Mouse (Mus musculus) cerebellum, adult 11 months (tissue): ENCODE measurements around the gene Ube2e1.
"Not testable (repeated sequence)": the region's sequence is repeated elsewhere in the genome, so short reads cannot be mapped to it uniquely, and the experiment has no call there.

Source experiments
- DNase-seq: peaks from one replicate; pipeline ENCODE4 v3.0.0; 2022

Ube2e1 gene

DNA sequence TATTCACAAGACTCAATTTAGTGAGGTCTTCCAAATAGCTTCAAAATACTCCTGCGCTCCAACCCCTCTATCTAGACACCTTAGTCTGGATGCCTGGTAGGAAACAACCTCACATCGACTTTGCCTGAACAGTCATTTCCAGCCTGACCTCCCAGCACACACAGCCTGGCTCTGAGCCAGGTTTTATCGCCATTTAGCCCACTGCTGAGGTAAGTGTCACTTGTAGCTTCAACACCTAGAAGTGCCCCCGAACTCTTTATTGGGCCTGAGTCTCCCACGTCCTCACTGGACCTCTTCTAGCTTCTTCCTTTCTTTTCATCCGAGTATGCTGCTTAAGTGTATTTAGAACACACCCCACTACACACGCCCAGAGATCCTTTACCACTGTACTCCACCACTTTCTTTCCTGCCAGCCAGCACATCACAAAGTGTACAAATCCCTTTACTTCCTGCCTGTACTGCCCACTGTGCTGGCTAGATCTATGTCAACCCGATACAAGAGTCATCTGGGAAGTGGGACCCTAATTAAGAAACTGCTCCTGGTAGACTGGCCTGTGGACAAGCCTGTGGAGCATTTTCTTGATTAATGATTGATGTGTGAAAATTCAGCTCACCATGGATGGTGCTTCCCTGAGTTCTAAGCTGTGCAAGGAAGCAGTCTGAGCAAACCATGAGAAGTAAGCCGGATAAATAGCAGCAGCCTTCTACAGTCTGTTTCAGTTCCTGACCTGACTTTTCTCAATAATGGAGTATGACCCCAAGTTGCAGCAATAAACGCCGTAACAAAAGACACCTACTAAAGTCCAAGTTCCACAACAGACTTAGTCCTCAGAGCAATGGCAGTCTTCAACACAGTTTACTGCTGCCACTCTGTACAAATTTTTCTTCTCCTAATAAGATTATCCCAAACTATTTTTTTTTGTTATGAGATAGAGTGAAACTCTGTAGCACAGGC lies 13.9 kb downstream of the Ube2e1 start:
- DNase-seq, result no peak

DNA sequence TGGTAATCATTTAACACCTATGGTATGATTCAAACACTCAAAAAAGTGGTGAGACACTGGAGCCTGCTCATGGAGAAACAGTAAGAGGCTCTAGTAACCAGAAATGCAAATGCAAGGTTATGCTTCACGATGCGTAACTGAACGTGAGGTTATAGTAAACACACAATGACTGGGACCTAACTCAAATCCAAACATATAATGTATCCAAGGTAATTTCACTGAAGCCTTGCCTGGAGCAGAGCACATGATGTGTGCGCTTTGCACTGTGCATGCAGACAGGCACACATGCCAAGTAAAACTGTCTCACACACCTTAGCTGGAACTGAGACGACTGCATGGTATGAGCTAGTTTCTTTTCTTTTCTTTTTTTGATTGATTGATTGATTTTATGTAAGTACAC lies 27.5 kb downstream of the Ube2e1 start:
- no peak for DNase-seq

DNA sequence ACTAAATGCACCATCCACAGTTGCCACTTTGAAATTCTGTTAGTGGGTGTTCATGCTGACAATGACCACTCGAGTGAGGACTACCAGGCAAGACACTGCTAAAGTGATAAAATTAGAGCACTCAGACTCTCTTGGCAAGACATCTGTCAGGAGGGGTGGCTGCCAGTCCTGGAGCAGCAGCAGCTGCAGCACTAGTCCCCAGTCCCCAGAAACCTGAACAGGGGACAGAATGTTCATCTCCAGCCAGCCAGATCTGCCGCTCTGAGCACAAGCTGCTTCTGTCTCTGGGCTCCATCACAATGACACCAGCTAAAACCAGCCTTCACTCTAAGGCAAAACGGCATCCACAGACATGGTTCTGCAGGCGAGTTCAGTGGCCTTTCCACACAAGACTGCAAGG lies 28.4 kb downstream of the Ube2e1 start:
- peak; percentile 15 for DNase-seq

DNA sequence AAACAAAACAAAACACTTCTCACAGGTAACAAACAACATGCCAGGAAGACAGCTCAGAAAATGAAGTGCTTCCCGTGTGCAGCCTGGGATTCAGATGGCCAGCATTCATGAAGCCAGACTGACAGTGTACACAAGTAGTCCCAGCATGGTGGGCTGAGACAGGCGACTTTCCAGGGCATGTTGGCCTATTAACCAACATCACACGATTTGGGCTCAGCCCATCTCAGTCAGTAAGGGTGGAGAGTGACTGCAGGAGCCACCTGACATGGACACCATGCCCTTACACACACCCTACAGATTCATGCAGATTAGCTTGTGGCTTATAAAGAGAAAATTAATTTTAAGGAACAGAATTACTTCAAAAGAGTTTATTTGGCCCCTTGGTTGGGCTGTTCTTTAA lies 28.9 kb downstream of the Ube2e1 start:
- DNase-seq, result no peak

DNA sequence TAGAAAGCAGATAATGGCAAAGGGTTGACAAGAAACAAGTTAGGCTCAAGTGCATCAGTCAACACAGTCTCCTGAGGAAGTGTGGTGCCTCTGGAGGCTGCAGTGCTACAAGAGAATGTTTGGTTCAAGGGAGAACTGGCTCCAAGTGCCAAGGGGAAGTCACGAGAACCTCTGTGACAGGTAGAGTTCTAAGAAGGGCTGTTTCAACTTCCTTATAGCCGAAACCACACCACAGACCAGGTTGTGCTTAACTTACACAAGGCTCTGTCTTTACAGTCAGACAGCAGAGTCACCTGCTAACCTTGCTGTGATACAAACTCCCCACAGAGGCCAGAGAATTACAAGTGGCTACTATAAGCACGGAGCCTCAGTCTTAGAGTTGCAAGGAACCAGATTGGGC lies 30.1 kb downstream of the Ube2e1 start:
- no peak for DNase-seq

DNA sequence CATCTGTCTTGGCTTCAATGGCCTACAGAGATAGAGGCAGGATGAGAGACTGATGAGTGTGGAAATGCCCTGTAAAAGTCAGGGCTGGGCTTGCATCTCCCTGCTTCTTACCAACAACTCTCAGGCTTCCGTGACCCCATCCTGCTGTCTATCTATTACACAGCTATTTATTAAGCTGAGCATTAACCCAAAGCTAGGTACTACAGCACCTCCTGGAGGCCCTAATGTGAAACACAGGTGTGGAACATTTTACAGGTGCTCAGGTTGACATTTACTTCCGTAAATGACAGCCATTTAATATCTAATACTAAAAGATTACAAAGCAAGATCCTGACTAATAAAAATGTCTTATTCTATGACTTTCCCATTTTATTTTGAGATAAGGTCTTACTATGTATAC lies 31.0 kb downstream of the Ube2e1 start:
- DNase-seq, result no peak

DNA sequence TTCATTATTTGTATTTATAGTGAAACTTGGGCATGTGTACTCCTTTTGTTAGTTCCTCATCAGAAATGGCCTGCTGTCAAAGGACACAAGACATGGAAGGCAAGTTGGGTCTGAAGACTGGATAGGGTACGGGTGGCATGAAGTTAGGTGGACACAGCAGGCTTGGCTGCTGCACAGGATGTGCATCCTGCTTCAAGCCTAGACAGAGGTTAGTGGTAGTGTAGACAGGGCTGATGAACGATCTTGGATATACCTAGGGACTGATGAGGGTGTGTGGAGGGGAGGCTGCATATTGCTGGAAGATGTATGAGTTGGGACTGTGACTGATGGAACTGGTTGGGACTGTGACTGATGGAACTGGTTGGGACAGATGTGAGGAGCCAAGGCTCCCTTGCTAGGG lies 32.8 kb downstream of the Ube2e1 start:
- no peak for DNase-seq

DNA sequence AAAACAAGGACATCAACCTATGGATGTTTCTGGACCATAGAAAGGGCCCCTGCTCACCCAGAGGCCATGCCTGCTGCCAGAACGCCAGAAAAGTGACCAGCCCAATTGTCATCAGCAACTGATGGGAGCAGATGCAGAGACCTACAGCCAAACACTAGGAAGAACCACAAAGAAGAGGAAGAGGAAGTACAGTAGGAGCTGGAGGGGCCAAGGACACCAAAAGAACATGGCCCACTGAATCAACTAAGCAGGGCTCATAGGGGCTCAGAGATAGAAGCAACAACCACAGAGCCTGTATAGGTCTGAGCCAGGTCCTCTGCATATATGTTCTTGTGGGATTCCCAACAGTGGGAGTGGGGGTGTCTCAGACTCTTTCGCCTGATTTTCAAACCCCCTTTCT lies 34.2 kb downstream of the Ube2e1 start:
- DNase-seq, result no peak

DNA sequence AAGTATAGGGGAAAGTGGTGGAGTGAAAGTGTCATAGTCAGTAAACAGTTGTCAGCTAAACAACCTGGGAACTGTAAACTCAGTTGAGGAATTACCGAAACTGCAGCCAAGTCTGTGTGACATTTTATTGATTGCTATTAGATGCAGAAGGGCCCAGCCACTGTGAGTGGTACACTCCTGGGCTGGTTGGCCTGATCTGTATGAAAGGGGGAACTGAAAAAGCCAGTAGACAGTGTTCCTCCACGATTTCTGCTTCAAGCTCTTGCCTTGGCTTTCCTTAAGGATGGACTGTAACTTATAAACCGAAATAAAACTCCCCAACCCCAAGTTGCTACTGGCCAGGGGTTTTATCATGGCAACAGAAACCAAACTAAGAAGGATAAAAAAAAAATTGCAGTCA lies 39.1 kb downstream of the Ube2e1 start:
- no peak for DNase-seq

DNA sequence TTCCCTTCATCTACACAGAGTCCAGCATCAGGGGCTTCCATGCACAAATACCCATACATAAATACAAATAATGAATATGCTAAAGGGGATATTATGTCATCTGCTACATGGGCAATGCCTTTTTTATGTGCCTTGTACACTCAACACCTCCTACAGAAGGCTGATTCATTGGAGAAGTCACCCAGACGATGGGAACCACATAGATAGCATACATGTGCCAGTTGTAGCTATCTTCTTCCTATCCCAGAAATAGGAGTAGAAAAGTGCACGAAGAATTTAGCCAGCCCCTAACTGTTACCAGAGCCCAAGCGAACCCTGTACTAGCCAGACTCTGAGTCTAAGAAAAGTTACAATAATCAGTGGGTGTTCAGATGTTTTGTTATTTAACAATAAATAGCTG lies 39.5 kb downstream of the Ube2e1 start:
- no peak for DNase-seq

DNA sequence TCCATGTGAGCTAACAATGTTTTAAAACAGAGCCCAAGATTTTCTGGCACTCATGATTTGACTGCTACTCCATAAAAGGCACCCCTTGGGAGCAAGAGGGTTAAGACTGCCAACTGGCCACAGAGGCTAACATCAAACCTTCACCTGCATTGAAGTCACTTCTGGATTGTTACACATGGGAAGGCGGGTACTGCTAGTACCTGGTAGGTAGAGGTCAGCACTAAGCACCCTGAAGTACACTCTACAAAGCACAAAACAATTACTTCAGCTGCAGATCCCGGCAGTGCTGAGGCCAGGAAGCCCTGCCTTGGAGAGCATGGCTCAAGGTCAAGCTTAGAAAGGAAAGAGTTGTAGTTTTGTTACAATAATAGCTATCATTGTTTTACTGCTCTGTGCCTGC lies 44.3 kb downstream of the Ube2e1 start:
- no peak for DNase-seq

DNA sequence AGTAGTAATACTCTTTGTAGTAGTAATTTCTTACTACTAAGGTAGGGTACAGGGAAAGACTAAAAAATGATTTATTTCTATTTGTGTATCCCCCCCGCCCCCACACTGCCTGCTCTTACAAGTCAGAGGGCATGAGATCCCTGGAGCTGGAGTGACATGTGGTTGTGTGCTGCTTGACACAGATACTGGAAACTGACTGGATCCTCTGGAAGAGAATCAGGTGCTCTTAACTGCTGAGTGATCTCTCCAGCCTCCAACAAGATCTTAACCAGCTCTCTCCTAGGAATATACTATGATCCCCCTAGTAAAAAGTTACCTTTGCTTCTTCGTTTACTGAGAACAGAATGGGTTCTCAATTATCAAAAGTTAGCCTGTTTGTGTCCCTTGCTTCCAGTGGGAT lies 45.2 kb downstream of the Ube2e1 start:
- no peak for DNase-seq

DNA sequence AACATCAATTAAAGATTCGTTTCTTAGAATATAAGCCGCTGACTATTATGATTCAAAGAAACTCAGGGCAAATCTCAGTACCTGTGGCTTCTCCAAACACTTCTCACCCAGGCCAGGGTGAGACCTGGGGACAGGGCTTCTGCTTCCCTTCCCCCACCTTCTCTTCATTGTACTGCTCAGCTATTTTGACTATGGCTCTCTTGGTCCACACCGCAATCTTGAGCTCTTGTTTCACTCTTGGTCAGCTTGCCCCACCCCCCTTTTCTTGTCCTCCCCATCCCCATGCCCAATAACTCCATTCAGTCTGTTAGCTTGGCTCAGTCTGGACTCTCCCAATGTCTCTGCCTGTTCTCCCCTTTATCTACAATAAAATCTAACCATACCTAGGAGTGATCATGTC lies 46.2 kb downstream of the Ube2e1 start:
- no peak for DNase-seq

DNA sequence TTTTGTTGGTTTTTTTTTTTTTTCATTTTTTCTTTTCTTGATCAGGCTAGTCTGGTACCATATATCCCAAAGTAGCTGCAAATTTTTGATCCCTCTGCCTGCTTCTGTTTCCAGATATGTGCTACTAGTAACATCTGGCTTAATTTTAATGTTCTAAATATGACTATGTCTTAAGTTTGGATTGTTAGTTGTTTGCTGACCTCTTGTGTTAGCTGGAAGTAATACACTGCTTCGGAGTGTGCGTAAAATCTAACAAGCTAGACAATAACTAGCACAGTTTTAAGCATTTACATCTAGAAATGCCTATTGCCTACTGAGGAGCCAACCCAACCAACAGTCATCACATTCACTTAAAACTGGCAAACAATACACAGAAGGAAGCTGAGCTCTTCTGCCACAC lies 47.1 kb downstream of the Ube2e1 start:
- DNase-seq, result no peak

DNA sequence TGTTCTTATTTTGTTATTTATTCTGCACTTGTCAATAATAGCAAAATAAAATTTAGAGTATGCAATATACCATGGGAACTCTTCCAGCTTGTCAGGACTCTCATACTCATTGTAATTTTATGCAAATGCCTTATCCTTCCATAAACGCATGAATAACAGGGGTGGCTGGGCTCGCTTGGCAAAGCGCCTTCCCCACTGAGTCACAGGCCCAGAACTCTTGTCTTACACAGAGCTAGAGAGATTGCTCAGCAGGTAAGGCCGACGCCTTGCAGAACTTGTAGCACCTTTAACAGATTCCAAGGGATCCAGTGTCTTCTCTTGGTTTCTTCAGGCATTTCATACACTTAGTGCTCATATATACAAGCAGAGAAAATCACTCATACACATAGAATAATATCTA lies 51.3 kb downstream of the Ube2e1 start:
- no peak for DNase-seq

DNA sequence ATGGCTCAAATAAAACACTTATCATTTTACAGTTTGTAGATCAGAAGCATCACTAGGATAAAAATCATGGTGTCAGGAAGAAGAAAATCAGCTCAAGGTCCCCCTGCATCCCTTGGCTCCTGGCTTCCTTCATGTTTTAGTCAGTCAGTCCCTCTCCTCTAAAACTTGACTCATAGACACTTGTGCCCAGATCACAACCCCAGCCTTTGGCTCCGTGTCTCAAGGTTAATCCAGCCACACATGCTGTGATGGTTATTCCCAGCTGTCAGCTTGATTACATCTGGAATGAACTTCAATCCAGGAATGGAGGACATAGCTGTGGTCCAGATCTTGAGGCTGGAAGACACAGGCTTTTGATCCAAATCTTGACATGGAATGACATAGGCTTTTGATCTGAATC lies 57.1 kb downstream of the Ube2e1 start:
- no peak for DNase-seq

DNA sequence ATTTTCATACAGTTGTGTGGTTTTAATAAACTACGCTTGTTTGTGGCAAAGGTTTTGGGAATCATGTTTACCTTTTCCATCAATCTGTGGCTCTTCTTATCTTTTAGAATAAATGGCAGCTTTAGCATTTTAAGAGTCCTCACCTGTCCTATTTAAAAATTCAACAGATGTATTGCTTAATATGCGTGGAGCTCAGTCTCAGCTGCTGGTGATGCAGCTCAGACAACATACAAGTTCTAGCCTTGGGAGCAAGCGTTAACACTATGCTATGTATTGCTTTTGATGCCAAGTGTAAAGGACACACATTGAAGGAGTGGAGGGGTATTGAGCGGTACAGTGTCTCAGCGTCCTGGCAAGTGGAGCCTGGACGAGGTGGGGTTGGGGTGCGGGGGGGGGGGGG lies 60.0 kb downstream of the Ube2e1 start:
- no peak for DNase-seq

DNA sequence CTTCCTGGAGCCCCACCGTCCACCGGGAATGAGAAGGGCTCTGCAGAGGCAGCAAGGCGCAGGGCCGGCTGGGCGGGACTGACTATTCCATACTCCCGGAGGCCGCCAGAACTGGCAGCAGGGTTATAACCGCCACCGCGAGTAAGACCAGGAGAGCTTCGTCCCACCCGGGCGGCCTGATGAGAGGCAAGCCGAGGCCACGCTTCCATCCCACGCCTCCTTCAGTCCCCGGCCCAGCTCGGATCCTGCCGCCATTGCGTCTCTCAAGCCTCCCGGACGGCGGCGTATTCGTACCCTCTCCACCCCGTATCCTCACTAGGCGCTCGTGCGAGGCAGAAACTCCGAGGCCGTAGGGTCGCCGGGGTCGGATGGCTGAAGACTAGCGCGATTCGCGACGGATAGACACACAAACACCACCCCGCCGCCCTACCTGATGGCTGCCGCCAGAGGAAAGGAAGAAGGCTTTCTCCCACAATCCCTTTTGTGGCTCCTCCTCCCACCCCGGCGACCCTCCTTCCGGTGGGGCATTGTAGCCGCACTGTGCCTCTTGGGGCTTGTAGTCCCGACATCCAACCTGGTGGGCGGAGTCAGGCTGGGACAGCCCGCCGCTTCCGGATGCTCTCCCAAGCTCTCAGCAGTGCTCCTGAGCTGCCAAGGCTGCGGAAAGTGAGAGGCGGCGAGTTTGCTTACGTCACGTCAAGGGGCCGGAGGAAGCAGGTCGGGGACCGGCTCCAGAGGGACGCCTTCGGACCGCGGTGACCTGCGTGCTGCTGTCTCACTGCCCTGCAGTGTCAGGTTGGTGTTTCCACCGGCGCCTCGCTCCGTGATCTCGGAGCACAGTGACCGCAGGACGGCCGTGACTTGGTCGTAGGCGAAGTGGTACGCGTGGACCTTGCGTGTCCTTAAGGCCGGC lies 60.9 kb downstream of the Ube2e1 start, which contains the start of the genes Nkiras1 and Rpl15:
Gene Nkiras1 (plus strand): TSS at position 608 of the 913 bp plus-strand sequence.
Gene Rpl15 (minus strand): TSS at position 863 of the 913 bp plus-strand sequence.
- peak; percentile 99 for DNase-seq

DNA sequence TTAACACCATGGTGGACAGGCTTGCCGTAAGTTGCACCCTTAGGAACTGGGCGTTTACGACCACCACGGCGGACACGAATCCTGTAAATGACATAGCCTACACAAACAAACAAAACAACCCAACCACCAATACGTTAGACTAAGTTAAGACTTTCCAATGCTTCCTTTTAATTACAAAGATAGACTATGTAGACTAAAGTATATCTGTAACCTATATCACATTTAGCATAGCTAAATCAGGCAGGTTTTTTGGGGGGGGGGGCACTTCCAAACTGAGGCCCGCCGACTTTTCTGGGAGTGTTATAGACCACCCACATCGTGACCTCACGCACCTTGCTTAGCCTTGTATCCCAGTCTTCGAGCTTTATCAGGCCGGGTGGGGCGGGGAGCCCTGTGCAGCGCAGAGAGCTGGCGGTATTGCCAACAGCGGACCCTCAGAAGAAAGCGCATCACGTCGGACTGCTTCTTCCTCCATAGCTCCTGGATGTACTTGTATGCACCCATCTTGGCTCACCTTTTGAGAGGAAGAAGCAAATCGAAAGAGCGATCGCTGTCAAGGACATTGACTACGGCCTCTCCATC lies 61.6 kb downstream of the Ube2e1 start:
- DNase-seq, result not testable (repeated sequence)

DNA sequence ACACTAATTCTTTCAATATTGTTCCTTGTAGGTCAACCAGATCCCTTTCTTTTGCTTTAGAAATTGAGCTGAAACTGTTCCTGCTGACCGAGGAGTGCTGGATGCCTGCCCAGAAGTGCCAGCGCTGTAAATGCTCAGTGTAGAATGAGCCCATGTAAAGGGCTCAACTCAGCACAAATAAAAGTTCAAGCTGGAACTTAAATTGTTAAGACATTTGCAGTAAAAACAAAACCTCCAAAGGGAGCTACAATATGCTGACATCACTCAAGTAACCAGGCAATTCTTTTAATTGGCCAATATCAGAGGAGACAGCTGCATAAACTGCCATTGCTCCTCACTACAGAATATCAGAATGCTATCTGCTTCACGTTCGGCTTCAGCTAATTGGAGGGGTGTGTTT lies 68.2 kb downstream of the Ube2e1 start:
- DNase-seq, result no peak

DNA sequence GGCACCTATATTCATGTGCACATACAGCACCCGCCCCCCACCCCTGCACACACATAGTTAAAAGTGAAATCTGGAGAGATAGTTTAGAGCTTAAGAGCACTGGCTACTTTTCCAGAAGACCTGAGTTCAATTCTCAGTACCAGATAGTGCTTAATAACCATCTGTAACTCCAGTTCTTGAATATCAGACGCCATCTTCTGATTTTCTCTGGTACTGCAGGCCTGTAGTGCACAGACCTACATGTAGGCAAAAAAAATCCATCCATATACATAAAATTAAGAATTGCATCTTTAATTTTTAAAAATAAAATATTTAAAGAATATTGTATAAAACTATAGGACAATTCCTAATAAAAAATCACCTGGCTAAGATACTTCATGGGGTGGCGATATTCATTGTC lies 70.5 kb downstream of the Ube2e1 start:
- DNase-seq, result no peak

DNA sequence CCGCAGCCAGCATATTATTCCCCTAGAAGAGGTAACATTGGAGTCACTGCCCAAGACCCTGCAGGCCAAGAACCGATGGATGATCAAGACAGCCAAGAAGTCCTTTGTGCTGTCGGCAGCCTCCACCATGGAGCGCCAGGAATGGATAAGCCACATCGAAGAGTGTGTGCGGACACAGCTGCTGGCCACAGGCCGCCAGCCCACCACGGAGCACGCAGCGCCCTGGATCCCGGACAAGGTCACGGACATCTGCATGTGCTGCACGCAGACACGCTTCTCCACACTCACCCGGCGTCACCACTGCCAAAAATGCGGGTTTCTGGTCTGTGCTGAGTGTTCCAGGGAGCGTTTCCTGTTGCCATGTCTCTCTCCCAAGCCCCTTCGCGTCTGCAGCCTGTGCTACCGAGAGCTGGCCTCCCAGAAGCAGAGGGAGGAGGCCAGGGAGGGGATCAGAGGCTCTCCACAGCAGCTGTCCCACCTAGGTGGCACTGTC lies 89.0 kb downstream of the Ube2e1 start:
- no peak for DNase-seq

DNA sequence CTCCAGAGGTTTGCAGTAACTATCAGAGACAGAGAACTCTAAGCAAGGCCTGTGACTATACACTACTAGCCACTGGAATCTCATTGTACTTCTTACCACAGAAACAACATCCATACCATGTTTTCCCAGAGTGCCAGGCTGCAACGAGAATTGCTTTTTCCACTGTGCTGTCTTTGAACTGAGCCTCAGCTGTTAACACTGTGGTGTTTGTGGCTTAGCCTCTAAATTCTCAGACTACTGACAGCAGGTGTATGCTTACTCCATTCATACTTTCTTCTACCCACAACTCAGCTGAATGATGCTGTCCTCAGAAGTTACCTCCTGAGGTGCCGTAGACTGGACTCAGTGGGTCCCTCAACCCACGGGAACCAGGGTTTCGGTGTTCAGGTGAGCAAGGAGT lies 89.9 kb downstream of the Ube2e1 start:
- DNase-seq, result no peak
